Mouse (Mus musculus): ENCODE measurements around the gene Rad51ap1. TPM values are rescaled to one million over a fixed set of nuclear protein-coding genes. Genes with fewer than 3 reads are reported as not detected.

Rad51ap1 gene
- polyA plus RNA-seq, 1 experiment from 2014 or later: 5.3 TPM

DNA sequence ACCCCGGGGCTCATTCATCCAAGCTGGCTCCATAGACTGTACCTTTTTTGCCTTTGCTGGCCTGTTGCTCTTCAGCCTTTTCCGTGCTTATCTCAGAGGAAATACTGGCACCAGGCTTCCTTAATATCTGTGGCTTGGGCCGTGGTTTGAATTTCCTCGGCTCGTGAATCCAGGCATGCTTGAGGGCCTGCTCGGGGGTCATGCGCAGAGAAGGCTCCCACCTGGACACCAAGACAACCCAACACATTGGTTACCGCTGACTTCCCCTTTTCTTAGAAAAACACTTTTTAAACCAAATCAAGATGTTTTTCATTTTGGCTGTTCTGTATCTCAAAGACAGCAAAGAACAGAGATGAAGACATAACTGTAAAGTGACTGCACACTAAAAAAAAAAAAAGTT is 62.3 kb downstream of the Rad51ap1 start:
- H3K36me3 ChIP-seq (ENCODE audit: insufficient read depth, low read length): no peaks in the 10 kb centered on the region
- no peaks in the 10 kb centered on the region for H3K9me3 ChIP-seq (ENCODE audit: low read length)
- ATAC-seq (no peak), DNase-seq (ENCODE audit: low spot score) (no peak)
- WGBS: 68% methylated on average over 8 of the region's 8 CpGs
- no peaks in the 10 kb centered on the region for H3K4me1 ChIP-seq (ENCODE audit: insufficient read depth, low read depth, low read length)
- H3K9ac ChIP-seq (replicated peaks; ENCODE audit: low read depth): no peak overlapping the region
- H3K27me3 ChIP-seq (replicated peaks; ENCODE audit: insufficient read depth, low read length): no peaks in the 10 kb centered on the region
- H3K4me2 ChIP-seq (replicated peaks; ENCODE audit: low read depth, low read length): no peak overlapping the region
- no peak for TF ChIP-seq CTCF (IDR thresholded peaks at IDR 0.05)
- no peak for TF ChIP-seq EP300 (IDR thresholded peaks at IDR 0.05)
- H3K27ac ChIP-seq (ENCODE audit: low read length): no peak overlapping the region
- no peak overlapping the region for H3K4me3 ChIP-seq (ENCODE audit: low read depth, low read length)

Other genes starting within 250 kb of the Rad51ap1 start
- gene Kcna6, start 198.9 kb downstream of the Rad51ap1 start, polyA plus RNA-seq (2015; fragmentation: Nextera tagmentation; extraction: Ambion mirVana): 0.20 and 0.21 TPM in 2 replicates
- 136 and 141 TPM in 2 replicates for gene Ndufa9, start 90.5 kb downstream of the Rad51ap1 start, polyA plus RNA-seq (2015; fragmentation: Nextera tagmentation; extraction: Ambion mirVana)
- not detected in 2 replicates for gene Akap3, start 86.5 kb downstream of the Rad51ap1 start, polyA plus RNA-seq (2015; fragmentation: Nextera tagmentation; extraction: Ambion mirVana)
- 0.23 and 0.37 TPM in 2 replicates for gene Dyrk4, start 17.7 kb downstream of the Rad51ap1 start, polyA plus RNA-seq (2015; fragmentation: Nextera tagmentation; extraction: Ambion mirVana)
- gene D6Wsu163e, start 375 bp upstream of the Rad51ap1 start, polyA plus RNA-seq (2015; fragmentation: Nextera tagmentation; extraction: Ambion mirVana): 12.3 and 13.7 TPM in 2 replicates
- gene Fgf6, start 76.0 kb upstream of the Rad51ap1 start, polyA plus RNA-seq (2015; fragmentation: Nextera tagmentation; extraction: Ambion mirVana): not detected in 2 replicates
- gene Fgf23, start 133.3 kb upstream of the Rad51ap1 start, polyA plus RNA-seq (2015; fragmentation: Nextera tagmentation; extraction: Ambion mirVana): not detected in 2 replicates
- 1.9 and 2.1 TPM in 2 replicates for gene Tigar, start 170.0 kb upstream of the Rad51ap1 start, polyA plus RNA-seq (2015; fragmentation: Nextera tagmentation; extraction: Ambion mirVana)
- gene Ccnd2, start 212.6 kb upstream of the Rad51ap1 start, polyA plus RNA-seq (2015; fragmentation: Nextera tagmentation; extraction: Ambion mirVana): 286 and 310 TPM in 2 replicates